ENCODE assay signal across 10 mouse cellular contexts in the genomic region with DNA sequence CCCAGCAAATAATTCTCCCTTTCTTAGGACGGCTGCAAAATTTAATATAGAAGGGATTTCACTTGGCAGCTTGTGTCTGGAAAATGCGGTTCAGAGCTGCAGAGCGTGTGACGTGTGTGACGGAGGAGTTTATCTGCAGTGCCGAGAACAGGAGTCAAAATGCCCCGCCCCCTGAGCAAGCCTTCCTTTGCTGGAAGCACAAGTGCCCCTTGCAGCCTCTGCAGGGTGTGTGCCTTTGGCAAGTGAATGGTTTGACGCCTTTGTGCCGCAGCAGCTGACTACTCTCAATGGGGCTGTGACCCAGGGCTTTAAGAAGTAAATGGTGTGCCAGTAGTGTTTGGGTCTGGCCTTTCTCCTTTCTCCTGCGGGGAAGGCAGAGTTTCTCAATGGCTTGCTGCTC.
A peak's percentile ranks its signal among the peaks of the same experiment; 100 is the strongest.
DNase-seq lines count a peak whose midpoint lies in the region; ATAC-seq lines count a peak whose summit lies in the region.
"Had no signal": no experiment of that assay in that cellular context is flagged by ENCODE, and none has a peak within 500 bp of the region (broad histone marks: within the 10 kb centered on the region; RNA-seq: fewer than 3 reads in every experiment).

No protein-coding gene starts in this region.

- H3K27me3 ChIP-seq in embryonic facial prominence, embryonic 11.5 days (ENCODE audit: control insufficient read depth, insufficient read depth, low read length) = no peaks in the 10 kb centered on the region
- peaks cover 15% of the 10 kb centered on the region; the same call in 1 of the 2 replicates for H3K27me3 ChIP-seq in limb, embryonic 13.5 days
- H3K27me3 ChIP-seq: lung, embryonic 15.5 days had no signal

- peak; percentile 46 for DNase-seq in kidney, postnatal 10 days
- no peak for DNase-seq in kidney, adult 8-10 months
- peak; percentile 29 for DNase-seq in embryonic facial prominence, embryonic 11.5 days (ENCODE audit: low spot score)
- peak; percentile 18 to 21 for DNase-seq in heart, postnatal 10 days
- DNase-seq in retina, postnatal 1 day = peak; percentile 59
- no peak for DNase-seq in cerebellum, adult 11-12 months
- no peak for DNase-seq in spleen, adult 12 weeks (ENCODE audit: low spot score)

- 30% methylated on average over 10 of the region's 10 CpGs for WGBS in embryonic facial prominence, embryonic 11.5 days
- whole genome bisulfite sequencing in limb, embryonic 13.5 days = 12% methylated on average over 10 of the region's 10 CpGs

- no peak overlapping the region for H3K4me2 ChIP-seq in embryonic facial prominence, embryonic 11.5 days (ENCODE audit: low read depth, low read length)
- peak overlapping the region; percentile 38 for H3K4me2 ChIP-seq in limb, embryonic 13.5 days (replicated peaks)
- H3K4me2 ChIP-seq: lung, embryonic 15.5 days had no signal

- no peaks in the 10 kb centered on the region; the same call in 1 of the 2 replicates for H3K4me1 ChIP-seq in embryonic facial prominence, embryonic 11.5 days (ENCODE audit: control insufficient read depth, insufficient read depth, low read length)
- peaks cover 37% of the 10 kb centered on the region for H3K4me1 ChIP-seq in limb, embryonic 13.5 days

- intact Hi-C loops in heart, postnatal 10 days (cut with DNase I) = no loop called here

- no peak overlapping the region for H3K27ac ChIP-seq in embryonic facial prominence, embryonic 11.5 days (replicated peaks; ENCODE audit: low read depth, low read length)
- H3K27ac ChIP-seq in limb, embryonic 13.5 days = peak overlapping the region; percentile 39; the same call in 1 of the 2 replicates
- H3K27ac ChIP-seq: lung, embryonic 15.5 days had no signal

- no peak overlapping the region for H3K4me3 ChIP-seq in embryonic facial prominence, embryonic 11.5 days (ENCODE audit: low read depth, low read length)
- no peak overlapping the region for H3K4me3 ChIP-seq in limb, embryonic 13.5 days
- H3K4me3 ChIP-seq: erythroblast, embryonic 14.5 days; lung, embryonic 15.5 days had no signal

- H3K36me3 ChIP-seq in embryonic facial prominence, embryonic 11.5 days (replicated peaks; ENCODE audit: control insufficient read depth, insufficient read depth, low read depth, low read length) = no peaks in the 10 kb centered on the region
- no peaks in the 10 kb centered on the region for H3K36me3 ChIP-seq in limb, embryonic 13.5 days
- H3K36me3 ChIP-seq: lung, embryonic 15.5 days had no signal

- H3K9me3 ChIP-seq in embryonic facial prominence, embryonic 11.5 days (replicated peaks; ENCODE audit: control insufficient read depth, low read length) = no peaks in the 10 kb centered on the region
- H3K9me3 ChIP-seq in limb, embryonic 13.5 days = no peaks in the 10 kb centered on the region
- H3K9me3 ChIP-seq: lung, embryonic 15.5 days had no signal

- H3K9ac ChIP-seq in embryonic facial prominence, embryonic 11.5 days (replicated peaks; ENCODE audit: low read length) = no peak overlapping the region
- no peak overlapping the region for H3K9ac ChIP-seq in limb, embryonic 13.5 days
- H3K9ac ChIP-seq: lung, embryonic 15.5 days had no signal

- no peak for ATAC-seq in embryonic facial prominence, embryonic 11.5 days (replicated peaks; ENCODE audit: insufficient number of reproducible peaks, low FRiP score, low TSS enrichment, low read depth)
- peak; percentile 79 for ATAC-seq in limb, embryonic 13.5 days (ENCODE audit: low FRiP score, low read depth)

Comparison
In these comparisons a context has a peak if more than half of its experiments do, and no peak if none do; other contexts are left out.
1. DNase-seq: peak in kidney, postnatal 10 days (single experiment), embryonic facial prominence, embryonic 11.5 days (single experiment), heart, postnatal 10 days (2 of 2) and retina, postnatal 1 day (single experiment); none in kidney, adult 8-10 months (0 of 2), cerebellum, adult 11-12 months (single experiment) and spleen, adult 12 weeks (single experiment).